Mouse (Mus musculus) myocyte (in vitro differentiated cells): ENCODE measurements at regions not wholly inside any gene's neighbourhood (a gene's known extent, or its start where the extent isn't known, plus 50 kb on each side); places are given as distances from the start of the nearest gene placed in this dataset.

ENCODE experiments used
- E2F4 ChIP-seq: IDR thresholded peaks from one replicate; pipeline ENCODE4 v1.6.1; 2011; ENCODE audit warnings: mild to moderate bottlenecking, control low read depth, moderate library complexity; ENCODE audit not compliant: insufficient read depth
- MYOG ChIP-seq, 3 experiments: IDR thresholded peaks; one replicate each; pipeline ENCODE4 v1.6.1; 2011; ENCODE audit warnings: control low read depth in 2 of 3, low read depth in 2 of 3, mild to moderate bottlenecking in 2 of 3; ENCODE audit not compliant: insufficient read length in 2 of 3, control insufficient read depth in 1 of 3, insufficient read depth in 1 of 3
- POLR2A ChIP-seq: IDR thresholded peaks from one replicate; pipeline ENCODE4 v1.6.1; 2011; ENCODE audit warnings: low read depth, mild to moderate bottlenecking, control low read depth, moderate library complexity; ENCODE audit not compliant: insufficient read length
- POLR2AphosphoS2 ChIP-seq: IDR thresholded peaks from one replicate; pipeline ENCODE4 v1.6.1; 2011; ENCODE audit warnings: low read depth, control low read depth; ENCODE audit not compliant: insufficient read length
- SRF ChIP-seq: IDR thresholded peaks from one replicate; pipeline ENCODE4 v1.6.1; 2011; ENCODE audit warnings: low read depth; ENCODE audit not compliant: control insufficient read depth, insufficient read length
- TCF12 ChIP-seq: IDR thresholded peaks from one replicate; pipeline ENCODE4 v1.6.1; 2011; ENCODE audit warnings: mild to moderate bottlenecking, control low read depth; ENCODE audit not compliant: poor library complexity, insufficient read depth, severe bottlenecking

GRCm38 (mm10) chr9:24909086-24909979 lies 135.2 kb upstream of the Tbx20 start:
- TF ChIP-seq POLR2A (no peak), POLR2AphosphoS2 (no peak), MYOG (IDR thresholded peaks at IDR 0.05; ENCODE audit: control insufficient read depth in 1 of 3, insufficient read depth in 1 of 3, insufficient read length in 2 of 3, low read depth in 2 of 3) (no peak), E2F4 (no peak), TCF12 (no peak), SRF (no peak)
